Mouse (Mus musculus) MEL (cell line): ENCODE results near the gene Sgtb.

Experiments used
- BHLHE40 ChIP-seq: IDR thresholded peaks from 2 replicates; pipeline ENCODE4 v1.6.1; 2012; ENCODE audit warnings: low read depth, mild to moderate bottlenecking, inconsistent platforms, low read length, improper control_type of control experiment, borderline replicate concordance
- CTCF ChIP-seq, 3 experiments: IDR thresholded peaks in 2 of 3; conservative IDR thresholded peaks in 1 of 3; 2 replicates each; pipeline ENCODE4 v1.5.1; 2011 to 2012; ENCODE audit warnings: low read length in 3 of 3, low read depth in 2 of 3, mild to moderate bottlenecking in 2 of 3, improper control_type of control experiment in 1 of 3, inconsistent platforms in 1 of 3, mixed read lengths in 1 of 3, moderate library complexity in 1 of 3; ENCODE audit not compliant: control insufficient read depth in 1 of 3, insufficient read depth in 1 of 3, poor library complexity in 1 of 3, severe bottlenecking in 1 of 3
- EP300 ChIP-seq, 2 experiments: IDR thresholded peaks; 2 replicates each; pipeline ENCODE4 v1.6.1; 2011; ENCODE audit warnings: improper control_type of control experiment in 2 of 2, low read length in 2 of 2, low read depth in 1 of 2, mild to moderate bottlenecking in 1 of 2
- MEF2A ChIP-seq: IDR thresholded peaks from 2 replicates; pipeline ENCODE4 v1.6.1; 2014; ENCODE audit warnings: low read depth, mild to moderate bottlenecking, inconsistent platforms, low read length, improper control_type of control experiment; ENCODE audit not compliant: poor library complexity, insufficient replicate concordance, severe bottlenecking; ENCODE audit errors: extremely low read depth
- MXI1 ChIP-seq: IDR thresholded peaks from 2 replicates; pipeline ENCODE4 v1.6.1; 2011; ENCODE audit warnings: mild to moderate bottlenecking, low read depth, low read length, improper control_type of control experiment
- POLR2A ChIP-seq, 2 experiments: IDR thresholded peaks; 2 replicates each; pipeline ENCODE4 v1.6.1; 2011 to 2012; ENCODE audit warnings: low read length in 2 of 2, mild to moderate bottlenecking in 2 of 2, control low read depth in 1 of 2, improper control_type of control experiment in 1 of 2, low read depth in 1 of 2, moderate library complexity in 1 of 2; ENCODE audit not compliant: control insufficient read depth in 1 of 2, insufficient read depth in 1 of 2, poor library complexity in 1 of 2
- POLR2AphosphoS5 ChIP-seq: IDR thresholded peaks from 2 replicates; pipeline ENCODE4 v1.6.1; 2012; ENCODE audit warnings: low read depth, borderline replicate concordance, mild to moderate bottlenecking, inconsistent platforms, low read length, moderate library complexity, mixed read lengths
- TBP ChIP-seq: IDR thresholded peaks from 2 replicates; pipeline ENCODE4 v1.8.0; 2011; ENCODE audit warnings: low read depth, low read length, improper control_type of control experiment
- USF2 ChIP-seq, 2 experiments: IDR thresholded peaks; 2 replicates each; pipeline ENCODE4 v1.6.1; 2011 to 2012; ENCODE audit warnings: improper control_type of control experiment in 2 of 2, low read length in 2 of 2, borderline replicate concordance in 1 of 2, inconsistent platforms in 1 of 2, low read depth in 1 of 2, mild to moderate bottlenecking in 1 of 2; ENCODE audit not compliant: insufficient read depth in 1 of 2

GRCm38 (mm10) chr13:104076993-104077392 is 32.5 kb upstream of the Sgtb start:
- TF ChIP-seq BHLHE40: no peak
- no peak for TF ChIP-seq CTCF (IDR thresholded peaks at IDR 0.05 in 2 of 3, conservative IDR thresholded peaks at IDR 0.05 in 1 of 3; ENCODE audit: control insufficient read depth in 1 of 3, insufficient read depth in 1 of 3, low read depth in 2 of 3, low read length in 3 of 3, poor library complexity in 1 of 3, severe bottlenecking in 1 of 3)
- TF ChIP-seq POLR2A (IDR thresholded peaks at IDR 0.05; ENCODE audit: control insufficient read depth in 1 of 2, insufficient read depth in 1 of 2, low read depth in 1 of 2, low read length in 2 of 2, poor library complexity in 1 of 2): no peak
- TF ChIP-seq POLR2AphosphoS5: no peak
- no peak for TF ChIP-seq USF2 (IDR thresholded peaks at IDR 0.05; ENCODE audit: borderline replicate concordance in 1 of 2, insufficient read depth in 1 of 2, low read depth in 1 of 2, low read length in 2 of 2)
- TF ChIP-seq MEF2A: no peak
- TF ChIP-seq EP300 (IDR thresholded peaks at IDR 0.05; ENCODE audit: low read depth in 1 of 2, low read length in 2 of 2): no peak
- no peak for TF ChIP-seq MXI1
- TF ChIP-seq TBP: no peak
